Mouse (Mus musculus): ENCODE results near the gene Clec4a1.
A peak's percentile ranks its signal among the peaks of the same experiment; 100 is the strongest.

Clec4a1 gene

GRCm38 (mm10) chr6:122921451-122921850 lies at the start of gene Clec4a1:
TSS of gene Clec4a1 (plus strand) at chr6:122921848.
- DNase-seq = no peak

GRCm38 (mm10) chr6:122872800-122873199 lies 48.8 kb upstream of the Clec4a1 start:
- DNase-seq = no peak

- peak; percentile 99 for DNase-seq
Measured at GRCm38 (mm10) chr6:122873871-122874719, 47.6 kb upstream of the Clec4a1 start, which contains the start of gene Necap1. TSS of gene Necap1 (plus strand) at chr6:122874474.

- DNase-seq = no peak
Measured at GRCm38 (mm10) chr6:122874720-122875389, 46.8 kb upstream of the Clec4a1 start.

- DNase-seq = no peak
Measured at GRCm38 (mm10) chr6:122879141-122879735, 42.4 kb upstream of the Clec4a1 start.

- DNase-seq = no peak
Measured at GRCm38 (mm10) chr6:122879781-122880505, 41.7 kb upstream of the Clec4a1 start.

- no peak for DNase-seq
Measured at GRCm38 (mm10) chr6:122881287-122881686, 40.4 kb upstream of the Clec4a1 start.

- DNase-seq = no peak
Measured at GRCm38 (mm10) chr6:122883603-122884002, 38.0 kb upstream of the Clec4a1 start.

GRCm38 (mm10) chr6:122889599-122889998 lies 32.0 kb upstream of the Clec4a1 start:
- no peak for DNase-seq

GRCm38 (mm10) chr6:122892442-122893049 lies 29.1 kb upstream of the Clec4a1 start:
- DNase-seq = peak; percentile 79

- DNase-seq = no peak
Measured at GRCm38 (mm10) chr6:122919922-122920321, 1.7 kb upstream of the Clec4a1 start.

- DNase-seq = no peak
Measured at GRCm38 (mm10) chr6:122934845-122935244, 13.2 kb downstream of the Clec4a1 start.

- no peak for DNase-seq
Measured at GRCm38 (mm10) chr6:122939618-122940017, 18.0 kb downstream of the Clec4a1 start.

GRCm38 (mm10) chr6:122946760-122947159 lies 25.1 kb downstream of the Clec4a1 start:
- DNase-seq = no peak

- DNase-seq = no peak
Measured at GRCm38 (mm10) chr6:122952401-122952800, 30.8 kb downstream of the Clec4a1 start, which contains the start of gene Clec4a3. TSS of gene Clec4a3 (plus strand) at chr6:122952515.

- no peak for DNase-seq
Measured at GRCm38 (mm10) chr6:122964562-122964961, 42.9 kb downstream of the Clec4a1 start.

- no peak for DNase-seq
Measured at GRCm38 (mm10) chr6:122969048-122969447, 47.4 kb downstream of the Clec4a1 start.
